Mouse (Mus musculus): ENCODE measurements around the gene Rnf8. TPM values are rescaled to one million over a fixed set of nuclear protein-coding genes. Genes with fewer than 3 reads are reported as not detected.

Rnf8 gene
- total and polyA plus RNA-seq, 3 experiments = 29.3 to 37.3 (median 35.4) TPM

GRCm38 (mm10) chr17:29669030-29669429 lies 54.4 kb downstream of the Rnf8 start:
- Histone ChIP-seq H3K36me3 (replicated peaks) (peaks cover 96% of the 10 kb centered on the region), H3K9me3 (replicated peaks) (no peaks in the 10 kb centered on the region), H3K27me3 (ENCODE audit: insufficient read depth, low read length) (no peaks in the 10 kb centered on the region), H3K4me3 (ENCODE audit: low read depth, low read length) (no peak overlapping the region), H3K4me1 (ENCODE audit: insufficient read depth, low read depth, low read length) (peaks cover 59% of the 10 kb centered on the region)
- no peak for TF ChIP-seq TAL1 (conservative IDR thresholded peaks at IDR 0.05; ENCODE audit: low read depth, low read length)
- TF ChIP-seq POLR2AphosphoS5 (IDR thresholded peaks at IDR 0.05; ENCODE audit: insufficient replicate concordance, low read depth, low read length) = no peak
- no peak for TF ChIP-seq CTCF (IDR thresholded peaks at IDR 0.05; ENCODE audit: low read depth, low read length)
- no peak for TF ChIP-seq GATA1 (IDR thresholded peaks at IDR 0.05; ENCODE audit: borderline replicate concordance, low read length)
- no peak for TF ChIP-seq GATA2 (IDR thresholded peaks at IDR 0.05; ENCODE audit: borderline replicate concordance, low read depth, low read length)
- DNase-seq (ENCODE audit: low spot score) = no peak
- ATAC-seq (ENCODE audit: extremely low read depth, insufficient number of reproducible peaks, low FRiP score, poor library complexity, severe bottlenecking) = no peak

DNA sequence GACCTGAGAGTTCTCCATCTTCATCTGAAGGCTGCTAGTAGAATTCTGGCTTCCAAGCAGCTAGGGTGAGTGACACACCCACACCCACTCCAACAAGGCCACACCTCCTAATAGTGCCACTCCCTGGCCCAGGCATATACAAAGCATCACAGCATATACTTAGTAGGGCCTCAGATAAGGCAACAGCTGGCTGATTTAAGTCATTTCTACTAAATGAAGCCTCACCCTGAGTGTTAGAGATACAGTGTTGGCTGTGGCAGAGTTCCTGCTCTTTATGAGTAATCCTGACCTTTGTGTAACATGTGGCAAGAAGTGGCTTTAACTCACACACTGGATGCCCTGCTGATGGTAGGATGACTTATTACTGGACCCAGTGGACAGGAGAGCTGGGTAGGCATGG lies 55.3 kb downstream of the Rnf8 start:
- Histone ChIP-seq H3K27me3 (ENCODE audit: insufficient read depth, low read length) (no peaks in the 10 kb centered on the region), H3K4me1 (ENCODE audit: insufficient read depth, low read depth, low read length) (peaks cover 50% of the 10 kb centered on the region), H3K9me3 (replicated peaks) (no peaks in the 10 kb centered on the region), H3K36me3 (replicated peaks) (peaks cover 95% of the 10 kb centered on the region), H3K4me3 (ENCODE audit: low read depth, low read length) (no peak overlapping the region)
- TF ChIP-seq TAL1 (conservative IDR thresholded peaks at IDR 0.05; ENCODE audit: low read depth, low read length) (no peak), GATA2 (IDR thresholded peaks at IDR 0.05; ENCODE audit: borderline replicate concordance, low read depth, low read length) (no peak), GATA1 (IDR thresholded peaks at IDR 0.05; ENCODE audit: borderline replicate concordance, low read length) (no peak), CTCF (IDR thresholded peaks at IDR 0.05; ENCODE audit: low read depth, low read length) (no peak), POLR2AphosphoS5 (IDR thresholded peaks at IDR 0.05; ENCODE audit: insufficient replicate concordance, low read depth, low read length) (no peak)
- no peak for ATAC-seq (ENCODE audit: extremely low read depth, insufficient number of reproducible peaks, low FRiP score, poor library complexity, severe bottlenecking)
- DNase-seq (ENCODE audit: low spot score) = no peak

- ATAC-seq (ENCODE audit: extremely low read depth, insufficient number of reproducible peaks, low FRiP score, poor library complexity, severe bottlenecking) (no peak), DNase-seq (ENCODE audit: low spot score) (no peak)
- no peak overlapping the region for H3K4me3 ChIP-seq (ENCODE audit: low read depth, low read length)
- H3K36me3 ChIP-seq (replicated peaks) = peaks cover 97% of the 10 kb centered on the region
- no peaks in the 10 kb centered on the region for H3K27me3 ChIP-seq (ENCODE audit: insufficient read depth, low read length)
- TF ChIP-seq CTCF (IDR thresholded peaks at IDR 0.05; ENCODE audit: low read depth, low read length) (no peak), TAL1 (conservative IDR thresholded peaks at IDR 0.05; ENCODE audit: low read depth, low read length) (no peak), POLR2AphosphoS5 (IDR thresholded peaks at IDR 0.05; ENCODE audit: insufficient replicate concordance, low read depth, low read length) (no peak), GATA1 (IDR thresholded peaks at IDR 0.05; ENCODE audit: borderline replicate concordance, low read length) (no peak), GATA2 (IDR thresholded peaks at IDR 0.05; ENCODE audit: borderline replicate concordance, low read depth, low read length) (no peak)
- H3K4me1 ChIP-seq (ENCODE audit: insufficient read depth, low read depth, low read length) = peaks cover 47% of the 10 kb centered on the region
- no peaks in the 10 kb centered on the region for H3K9me3 ChIP-seq (replicated peaks)
Observed at GRCm38 (mm10) chr17:29671021-29671420, 56.4 kb downstream of the Rnf8 start.

- Histone ChIP-seq H3K36me3 (replicated peaks) (peaks cover 97% of the 10 kb centered on the region), H3K4me3 (ENCODE audit: low read depth, low read length) (no peak overlapping the region), H3K9me3 (replicated peaks) (no peaks in the 10 kb centered on the region), H3K27me3 (ENCODE audit: insufficient read depth, low read length) (no peaks in the 10 kb centered on the region; the same call in 1 of the 2 replicates), H3K4me1 (ENCODE audit: insufficient read depth, low read depth, low read length) (peaks cover 48% of the 10 kb centered on the region)
- TF ChIP-seq CTCF (IDR thresholded peaks at IDR 0.05; ENCODE audit: low read depth, low read length) (no peak), POLR2AphosphoS5 (IDR thresholded peaks at IDR 0.05; ENCODE audit: insufficient replicate concordance, low read depth, low read length) (no peak), TAL1 (conservative IDR thresholded peaks at IDR 0.05; ENCODE audit: low read depth, low read length) (no peak), GATA2 (IDR thresholded peaks at IDR 0.05; ENCODE audit: borderline replicate concordance, low read depth, low read length) (no peak), GATA1 (IDR thresholded peaks at IDR 0.05; ENCODE audit: borderline replicate concordance, low read length) (no peak)
- DNase-seq (ENCODE audit: low spot score) (no peak), ATAC-seq (ENCODE audit: extremely low read depth, insufficient number of reproducible peaks, low FRiP score, poor library complexity, severe bottlenecking) (no peak)
Observed at GRCm38 (mm10) chr17:29673325-29673724, 58.7 kb downstream of the Rnf8 start.

GRCm38 (mm10) chr17:29678526-29678925 lies 63.9 kb downstream of the Rnf8 start:
- DNase-seq (ENCODE audit: low spot score) (no peak), ATAC-seq (ENCODE audit: extremely low read depth, insufficient number of reproducible peaks, low FRiP score, poor library complexity, severe bottlenecking) (no peak)
- no peak for TF ChIP-seq CTCF (IDR thresholded peaks at IDR 0.05; ENCODE audit: low read depth, low read length)
- no peak for TF ChIP-seq POLR2AphosphoS5 (IDR thresholded peaks at IDR 0.05; ENCODE audit: insufficient replicate concordance, low read depth, low read length)
- no peak for TF ChIP-seq GATA1 (IDR thresholded peaks at IDR 0.05; ENCODE audit: borderline replicate concordance, low read length)
- no peak for TF ChIP-seq TAL1 (conservative IDR thresholded peaks at IDR 0.05; ENCODE audit: low read depth, low read length)
- TF ChIP-seq GATA2 (IDR thresholded peaks at IDR 0.05; ENCODE audit: borderline replicate concordance, low read depth, low read length) = no peak
- Histone ChIP-seq H3K4me3 (ENCODE audit: low read depth, low read length) (no peak overlapping the region), H3K4me1 (ENCODE audit: insufficient read depth, low read depth, low read length) (peaks cover 65% of the 10 kb centered on the region), H3K27me3 (ENCODE audit: insufficient read depth, low read length) (no peaks in the 10 kb centered on the region; the same call in 1 of the 2 replicates), H3K36me3 (replicated peaks) (peaks cover 97% of the 10 kb centered on the region), H3K9me3 (replicated peaks) (no peaks in the 10 kb centered on the region)

- H3K36me3 ChIP-seq (replicated peaks) = peaks cover 97% of the 10 kb centered on the region
- no peak for TF ChIP-seq CTCF (IDR thresholded peaks at IDR 0.05; ENCODE audit: low read depth, low read length)
- no peak for TF ChIP-seq GATA1 (IDR thresholded peaks at IDR 0.05; ENCODE audit: borderline replicate concordance, low read length)
- TF ChIP-seq TAL1 (conservative IDR thresholded peaks at IDR 0.05; ENCODE audit: low read depth, low read length) = no peak
- no peak for TF ChIP-seq POLR2AphosphoS5 (IDR thresholded peaks at IDR 0.05; ENCODE audit: insufficient replicate concordance, low read depth, low read length)
- TF ChIP-seq GATA2 (IDR thresholded peaks at IDR 0.05; ENCODE audit: borderline replicate concordance, low read depth, low read length) = no peak
- no peaks in the 10 kb centered on the region for H3K9me3 ChIP-seq (replicated peaks)
- H3K4me1 ChIP-seq (ENCODE audit: insufficient read depth, low read depth, low read length) = peaks cover 72% of the 10 kb centered on the region
- DNase-seq (ENCODE audit: low spot score) (no peak), ATAC-seq (ENCODE audit: extremely low read depth, insufficient number of reproducible peaks, low FRiP score, poor library complexity, severe bottlenecking) (no peak)
- no peaks in the 10 kb centered on the region; the same call in 1 of the 2 replicates for H3K27me3 ChIP-seq (ENCODE audit: insufficient read depth, low read length)
- H3K4me3 ChIP-seq (ENCODE audit: low read depth, low read length) = no peak overlapping the region
Observed at GRCm38 (mm10) chr17:29679038-29679767, 64.6 kb downstream of the Rnf8 start.
